Mouse (Mus musculus): Measurements from ENCODE around the gene Dut. TPM values are rescaled to one million over a fixed set of nuclear protein-coding genes. Genes with fewer than 3 reads are reported as not detected.
A peak's percentile ranks its signal among the peaks of the same experiment; 100 is the strongest.

Gene Dut
- polyA plus RNA-seq, 1 experiment from 2014 or later = 97.6 TPM

DNA sequence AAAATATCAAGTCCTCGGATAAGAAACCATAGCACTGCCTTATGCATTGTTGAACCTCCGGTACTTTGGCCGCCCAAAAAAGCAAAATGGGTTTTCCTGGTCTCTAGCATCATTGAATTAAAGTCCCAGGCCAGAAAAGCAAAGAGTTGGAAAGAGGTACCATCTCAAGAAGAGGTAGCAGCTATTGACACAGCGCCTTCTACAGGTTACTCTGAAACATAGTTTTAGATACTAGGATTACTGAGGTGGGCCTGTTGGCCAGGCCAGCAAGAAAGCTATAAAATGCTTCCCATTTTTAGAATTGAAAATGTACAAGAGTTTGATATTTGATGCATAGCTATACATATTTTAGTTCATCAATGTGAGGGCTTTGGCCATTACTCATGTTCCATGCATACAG is 2.9 kb downstream of the Dut start:
- Histone ChIP-seq H3K9me3 (replicated peaks; ENCODE audit: control insufficient read depth, low read length) (0 out of 2 replicates have a peak, but pooled peaks cover 7% of the 10 kb centered on the region), H3K27me3 (ENCODE audit: control insufficient read depth, insufficient read depth, low read length) (no peaks in the 10 kb centered on the region), H3K27ac (ENCODE audit: low read length) (no peak overlapping the region), H3K4me2 (ENCODE audit: low read depth, low read length) (no peak overlapping the region), H3K4me1 (ENCODE audit: control insufficient read depth, insufficient read depth, low read length) (peaks cover 16% of the 10 kb centered on the region), H3K36me3 (ENCODE audit: control insufficient read depth, insufficient read depth, low read length) (peaks cover 25% of the 10 kb centered on the region), H3K9ac (ENCODE audit: low read length) (no peak overlapping the region), H3K4me3 (replicated peaks; ENCODE audit: low read length) (no peak overlapping the region)
- no peak for ATAC-seq (ENCODE audit: insufficient read depth, low FRiP score)
- 90% methylated on average over 4 of the region's 4 CpGs for WGBS

DNA sequence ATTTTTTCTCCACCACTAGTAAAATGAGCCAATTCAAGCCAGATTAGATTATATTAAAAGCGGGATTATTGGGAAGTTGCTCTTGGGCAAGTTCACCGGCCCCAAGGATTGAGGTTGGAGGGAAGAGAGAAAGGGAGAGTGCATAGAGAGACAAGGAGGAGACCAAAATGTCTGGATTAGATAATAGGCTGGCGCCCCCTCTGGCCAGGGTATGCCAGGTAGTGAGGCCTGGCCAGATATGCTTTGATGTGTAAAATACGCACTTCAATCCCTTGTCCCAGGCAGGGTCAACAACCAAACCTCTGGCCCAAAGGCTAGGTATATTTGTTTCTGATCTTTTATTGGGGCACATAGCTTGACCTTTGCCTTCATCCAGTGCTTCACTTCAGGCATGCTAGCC is 4.8 kb downstream of the Dut start:
- Histone ChIP-seq H3K4me1 (ENCODE audit: control insufficient read depth, insufficient read depth, low read length) (peaks cover 9% of the 10 kb centered on the region), H3K36me3 (ENCODE audit: control insufficient read depth, insufficient read depth, low read length) (peaks cover 28% of the 10 kb centered on the region), H3K9ac (ENCODE audit: low read length) (no peak overlapping the region), H3K27me3 (ENCODE audit: control insufficient read depth, insufficient read depth, low read length) (no peaks in the 10 kb centered on the region), H3K9me3 (replicated peaks; ENCODE audit: control insufficient read depth, low read length) (0 out of 2 replicates have a peak, but pooled peaks cover 7% of the 10 kb centered on the region), H3K27ac (ENCODE audit: low read length) (no peak overlapping the region), H3K4me3 (replicated peaks; ENCODE audit: low read length) (no peak overlapping the region), H3K4me2 (ENCODE audit: low read depth, low read length) (no peak overlapping the region)
- ATAC-seq (ENCODE audit: insufficient read depth, low FRiP score) = no peak
- WGBS = 90% methylated on average over 4 of the region's 4 CpGs

GRCm38 (mm10) chr2:125252275-125252674 is 5.3 kb downstream of the Dut start:
- no peak overlapping the region for H3K27ac ChIP-seq (ENCODE audit: low read length)
- H3K4me1 ChIP-seq (ENCODE audit: control insufficient read depth, insufficient read depth, low read length) = peaks cover 9% of the 10 kb centered on the region
- 64% methylated on average over 2 of the region's 2 CpGs for WGBS
- no peak for ATAC-seq (ENCODE audit: insufficient read depth, low FRiP score)
- no peak overlapping the region for H3K4me3 ChIP-seq (replicated peaks; ENCODE audit: low read length)
- H3K27me3 ChIP-seq (ENCODE audit: control insufficient read depth, insufficient read depth, low read length) = no peaks in the 10 kb centered on the region
- H3K9me3 ChIP-seq (replicated peaks; ENCODE audit: control insufficient read depth, low read length) = 0 out of 2 replicates have a peak, but pooled peaks cover 7% of the 10 kb centered on the region
- H3K4me2 ChIP-seq (ENCODE audit: low read depth, low read length) = no peak overlapping the region
- H3K9ac ChIP-seq (ENCODE audit: low read length) = no peak overlapping the region
- H3K36me3 ChIP-seq (ENCODE audit: control insufficient read depth, insufficient read depth, low read length) = peaks cover 32% of the 10 kb centered on the region

DNA sequence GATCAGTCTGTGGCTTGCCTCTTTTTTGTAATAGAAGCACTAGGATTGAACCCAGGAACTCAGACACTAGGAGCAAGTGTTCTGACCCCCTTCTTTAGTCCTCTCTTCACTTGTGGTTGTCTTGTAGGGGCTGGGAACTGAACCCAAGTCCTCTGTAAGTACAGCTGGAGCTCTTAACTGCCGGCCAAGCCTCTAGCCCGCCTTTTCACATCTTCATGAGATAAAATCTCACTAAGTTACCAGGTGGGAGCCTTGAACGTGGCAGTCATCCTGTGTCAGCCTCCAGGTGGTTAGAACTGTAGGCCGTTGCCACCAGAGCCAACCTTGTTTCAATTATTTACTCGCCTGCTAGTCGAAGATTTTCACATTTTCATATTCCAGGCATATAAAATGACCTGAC is 6.7 kb downstream of the Dut start:
- no peak overlapping the region for H3K27ac ChIP-seq (ENCODE audit: low read length)
- H3K4me3 ChIP-seq (replicated peaks; ENCODE audit: low read length) = no peak overlapping the region
- H3K9me3 ChIP-seq (replicated peaks; ENCODE audit: control insufficient read depth, low read length) = 0 out of 2 replicates have a peak, but pooled peaks cover 7% of the 10 kb centered on the region
- H3K9ac ChIP-seq (ENCODE audit: low read length) = no peak overlapping the region
- 92% methylated on average over 6 of the region's 6 CpGs for WGBS
- no peaks in the 10 kb centered on the region for H3K27me3 ChIP-seq (ENCODE audit: control insufficient read depth, insufficient read depth, low read length)
- H3K36me3 ChIP-seq (ENCODE audit: control insufficient read depth, insufficient read depth, low read length) = peaks cover 33% of the 10 kb centered on the region
- H3K4me1 ChIP-seq (ENCODE audit: control insufficient read depth, insufficient read depth, low read length) = peaks cover 4% of the 10 kb centered on the region
- no peak overlapping the region for H3K4me2 ChIP-seq (ENCODE audit: low read depth, low read length)
- ATAC-seq (ENCODE audit: insufficient read depth, low FRiP score) = no peak

GRCm38 (mm10) chr2:125254630-125255029 is 7.6 kb downstream of the Dut start:
- Histone ChIP-seq H3K4me2 (ENCODE audit: low read depth, low read length) (no peak overlapping the region), H3K36me3 (ENCODE audit: control insufficient read depth, insufficient read depth, low read length) (peaks cover 33% of the 10 kb centered on the region), H3K9me3 (replicated peaks; ENCODE audit: control insufficient read depth, low read length) (0 out of 2 replicates have a peak, but pooled peaks cover 7% of the 10 kb centered on the region), H3K27ac (ENCODE audit: low read length) (no peak overlapping the region), H3K4me1 (ENCODE audit: control insufficient read depth, insufficient read depth, low read length) (0 out of 2 replicates have a peak, but pooled peaks cover 3% of the 10 kb centered on the region), H3K4me3 (replicated peaks; ENCODE audit: low read length) (no peak overlapping the region), H3K9ac (ENCODE audit: low read length) (no peak overlapping the region), H3K27me3 (ENCODE audit: control insufficient read depth, insufficient read depth, low read length) (no peaks in the 10 kb centered on the region)
- 92% methylated on average over 3 of the region's 3 CpGs for WGBS
- ATAC-seq (ENCODE audit: insufficient read depth, low FRiP score) = no peak

DNA sequence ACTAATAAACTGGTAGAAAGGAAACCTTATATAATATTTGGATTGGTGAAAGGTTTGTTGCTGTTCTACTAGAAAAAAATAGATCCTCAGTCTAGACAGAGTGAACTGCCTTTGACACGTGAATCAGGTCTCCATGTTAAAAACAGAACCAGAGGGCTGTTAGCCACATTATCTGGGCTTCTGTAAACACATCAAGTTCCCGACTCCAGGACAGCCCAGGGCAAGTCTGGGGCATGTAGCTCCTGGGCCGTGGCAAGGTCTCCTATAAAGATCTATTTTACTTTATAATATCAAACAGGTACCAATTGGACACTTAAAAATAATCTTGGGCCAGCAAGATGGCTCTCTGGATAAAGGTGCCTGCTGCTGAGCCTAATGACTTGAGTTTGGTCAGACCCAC is 8.9 kb downstream of the Dut start:
- Histone ChIP-seq H3K36me3 (ENCODE audit: control insufficient read depth, insufficient read depth, low read length) (peaks cover 24% of the 10 kb centered on the region), H3K4me1 (ENCODE audit: control insufficient read depth, insufficient read depth, low read length) (no peaks in the 10 kb centered on the region), H3K27me3 (ENCODE audit: control insufficient read depth, insufficient read depth, low read length) (no peaks in the 10 kb centered on the region), H3K27ac (ENCODE audit: low read length) (peak overlapping the region; percentile 42; the same call in 1 of the 2 replicates), H3K4me3 (replicated peaks; ENCODE audit: low read length) (no peak overlapping the region), H3K4me2 (ENCODE audit: low read depth, low read length) (no peak overlapping the region), H3K9me3 (replicated peaks; ENCODE audit: control insufficient read depth, low read length) (0 out of 2 replicates have a peak, but pooled peaks cover 7% of the 10 kb centered on the region), H3K9ac (ENCODE audit: low read length) (no peak overlapping the region)
- WGBS = 35% methylated on average over 3 of the region's 3 CpGs
- no peak for ATAC-seq (ENCODE audit: insufficient read depth, low FRiP score)

DNA sequence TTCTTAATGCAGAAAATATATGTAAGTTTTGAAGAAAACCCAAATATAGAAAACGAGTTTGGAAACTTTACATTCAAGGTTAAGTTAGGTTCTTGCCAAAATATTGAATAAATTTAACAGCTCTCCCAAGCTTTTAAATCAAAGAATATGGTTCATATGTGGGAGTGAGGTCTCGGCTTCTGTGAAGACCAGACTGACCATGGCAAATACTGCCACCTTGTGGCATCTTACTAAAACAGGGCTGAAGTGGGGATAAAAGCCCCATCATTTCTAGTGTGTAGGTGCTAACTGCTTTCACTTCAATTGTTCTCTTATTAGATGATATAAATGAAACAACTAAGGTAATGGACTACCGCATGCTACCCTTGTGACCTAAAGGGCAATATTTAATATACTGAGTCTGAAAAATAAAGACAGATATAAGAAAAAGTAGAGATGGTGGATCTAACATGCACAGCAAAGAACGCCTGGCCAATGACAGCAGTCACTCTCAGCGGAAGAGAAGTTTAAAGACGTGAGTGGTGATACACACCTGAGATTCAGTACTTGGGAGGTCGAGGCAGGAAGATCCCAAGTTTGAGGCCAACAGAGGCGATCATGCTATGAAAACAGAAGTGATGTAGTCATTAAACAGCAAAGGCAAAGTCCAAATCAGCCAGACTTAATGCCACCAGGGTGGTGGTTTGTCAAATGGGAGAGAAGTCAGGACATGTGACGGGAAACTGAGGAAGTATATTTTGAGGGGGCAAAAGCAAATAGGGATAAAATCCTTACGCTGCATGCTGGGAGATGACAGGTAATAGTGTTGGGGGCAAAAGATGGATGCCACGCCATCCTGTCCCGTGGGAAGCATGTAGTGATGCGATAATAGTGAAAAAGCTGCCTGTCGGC is 12.5 kb downstream of the Dut start:
- no peak for ATAC-seq (ENCODE audit: insufficient read depth, low FRiP score)
- 82% methylated on average over 14 of the region's 14 CpGs for WGBS
- no peaks in the 10 kb centered on the region for H3K27me3 ChIP-seq (ENCODE audit: control insufficient read depth, insufficient read depth, low read length)
- H3K9ac ChIP-seq (ENCODE audit: low read length) = no peak overlapping the region
- no peak overlapping the region for H3K4me3 ChIP-seq (replicated peaks; ENCODE audit: low read length)
- no peak overlapping the region for H3K27ac ChIP-seq (ENCODE audit: low read length)
- no peak overlapping the region for H3K4me2 ChIP-seq (ENCODE audit: low read depth, low read length)
- no peaks in the 10 kb centered on the region for H3K9me3 ChIP-seq (replicated peaks; ENCODE audit: control insufficient read depth, low read length)
- peaks cover 8% of the 10 kb centered on the region; the same call in 1 of the 2 replicates for H3K36me3 ChIP-seq (ENCODE audit: control insufficient read depth, insufficient read depth, low read length)
- no peaks in the 10 kb centered on the region for H3K4me1 ChIP-seq (ENCODE audit: control insufficient read depth, insufficient read depth, low read length)

DNA sequence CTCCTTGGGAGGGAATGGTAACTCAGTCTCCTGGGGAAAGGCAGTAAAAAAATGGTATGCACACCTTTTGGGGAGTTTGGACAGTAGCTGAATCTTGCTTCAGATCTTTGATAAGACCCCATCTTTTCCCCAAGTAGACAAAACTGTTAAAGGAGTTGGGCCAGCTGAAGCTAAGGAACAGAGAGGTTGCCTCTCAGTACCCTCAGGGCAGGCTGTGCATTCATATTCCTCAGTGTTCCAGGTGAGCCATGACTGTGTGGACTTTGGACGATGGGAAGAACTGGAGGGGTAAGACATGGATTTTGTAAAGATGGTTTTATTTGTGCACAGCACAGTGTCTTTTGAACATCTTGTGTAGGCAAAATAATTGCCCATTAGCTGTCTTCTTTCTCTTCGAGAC is 13.3 kb downstream of the Dut start:
- H3K27me3 ChIP-seq (ENCODE audit: control insufficient read depth, insufficient read depth, low read length) = no peaks in the 10 kb centered on the region
- no peaks in the 10 kb centered on the region for H3K9me3 ChIP-seq (replicated peaks; ENCODE audit: control insufficient read depth, low read length)
- no peak overlapping the region for H3K4me3 ChIP-seq (replicated peaks; ENCODE audit: low read length)
- H3K36me3 ChIP-seq (ENCODE audit: control insufficient read depth, insufficient read depth, low read length) = peaks cover 8% of the 10 kb centered on the region; the same call in 1 of the 2 replicates
- no peak for ATAC-seq (ENCODE audit: insufficient read depth, low FRiP score)
- H3K4me2 ChIP-seq (ENCODE audit: low read depth, low read length) = no peak overlapping the region
- H3K4me1 ChIP-seq (ENCODE audit: control insufficient read depth, insufficient read depth, low read length) = no peaks in the 10 kb centered on the region
- WGBS = 77% methylated on average over 2 of the region's 2 CpGs
- H3K27ac ChIP-seq (ENCODE audit: low read length) = no peak overlapping the region
- H3K9ac ChIP-seq (ENCODE audit: low read length) = no peak overlapping the region

DNA sequence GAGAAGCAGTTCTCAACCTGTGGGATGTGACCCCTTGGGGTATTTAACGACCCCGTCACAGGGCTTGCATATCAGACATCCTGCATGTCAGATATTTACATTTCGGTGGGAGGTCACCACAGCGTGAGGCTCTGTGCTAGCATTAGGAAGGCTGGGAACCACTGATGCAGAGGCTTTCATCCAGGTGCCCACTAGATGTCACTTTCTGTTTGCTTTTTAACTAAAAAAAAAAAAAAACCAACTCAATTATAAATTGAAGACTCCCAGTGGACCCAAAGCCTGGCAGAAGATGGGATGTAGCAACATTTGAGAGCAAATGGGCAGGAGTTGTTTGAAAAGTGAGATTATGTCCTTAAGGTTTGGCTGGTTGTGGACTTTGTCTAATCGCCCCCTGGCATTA is 16.1 kb downstream of the Dut start:
- no peak overlapping the region for H3K27ac ChIP-seq (ENCODE audit: low read length)
- H3K27me3 ChIP-seq (ENCODE audit: control insufficient read depth, insufficient read depth, low read length) = no peaks in the 10 kb centered on the region
- no peak overlapping the region for H3K4me2 ChIP-seq (ENCODE audit: low read depth, low read length)
- H3K4me3 ChIP-seq (replicated peaks; ENCODE audit: low read length) = no peak overlapping the region
- H3K9ac ChIP-seq (ENCODE audit: low read length) = no peak overlapping the region
- no peaks in the 10 kb centered on the region for H3K36me3 ChIP-seq (ENCODE audit: control insufficient read depth, insufficient read depth, low read length)
- ATAC-seq (ENCODE audit: insufficient read depth, low FRiP score) = no peak
- WGBS = 20% methylated on average over 5 of the region's 5 CpGs
- no peaks in the 10 kb centered on the region for H3K9me3 ChIP-seq (replicated peaks; ENCODE audit: control insufficient read depth, low read length)
- H3K4me1 ChIP-seq (ENCODE audit: control insufficient read depth, insufficient read depth, low read length) = no peaks in the 10 kb centered on the region

Data from stomach, embryonic 16.5 days (tissue).